Mouse (Mus musculus): ENCODE measurements around the gene Prlh.

Gene Prlh

DNA sequence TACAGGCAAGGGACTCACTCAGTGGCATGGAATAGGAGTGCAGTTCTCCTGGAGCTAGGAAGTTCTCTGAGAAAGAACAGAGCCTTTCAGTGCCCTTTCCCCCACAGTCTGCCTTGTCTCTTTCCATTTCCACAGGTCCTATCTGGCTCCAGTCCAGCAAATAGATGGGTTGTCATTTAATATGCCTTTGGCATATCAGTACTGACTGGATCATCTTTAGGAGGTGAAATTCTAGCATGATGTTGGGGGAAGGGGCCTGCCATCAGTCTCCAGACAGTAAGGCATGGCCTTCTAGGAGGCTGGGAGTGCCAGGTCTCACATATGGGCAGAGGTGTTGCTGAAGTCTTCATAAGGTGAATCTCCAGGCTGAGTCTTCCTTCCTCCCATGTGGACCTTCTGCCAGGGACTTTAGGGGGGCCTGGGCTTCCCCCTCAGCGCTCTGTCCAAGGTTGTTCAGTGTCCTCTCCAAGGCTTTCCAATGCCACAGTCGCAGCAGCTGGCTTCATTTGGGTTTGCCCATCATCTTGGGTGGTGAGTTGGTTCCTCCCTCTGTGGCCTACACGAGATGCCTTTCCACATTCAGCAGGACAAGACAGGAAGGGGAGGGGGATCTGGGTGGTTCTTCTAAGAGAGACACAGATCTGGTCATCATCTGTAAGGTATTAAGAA, 49.1 kb downstream of the Prlh start:
- DNase-seq (ENCODE audit: low spot score) = no peak

GRCm38 (mm10) chr1:91002641-91003040, 49.7 kb downstream of the Prlh start:
- no peak for DNase-seq (ENCODE audit: low spot score)

Data from urinary bladder, postnatal 25 days (tissue).